Mouse (Mus musculus): ENCODE measurements around the gene Sv2a.
"Not testable (repeated sequence)": the region's sequence is repeated elsewhere in the genome, so short reads cannot be mapped to it uniquely, and the experiment has no call there.

Sv2a gene

DNA sequence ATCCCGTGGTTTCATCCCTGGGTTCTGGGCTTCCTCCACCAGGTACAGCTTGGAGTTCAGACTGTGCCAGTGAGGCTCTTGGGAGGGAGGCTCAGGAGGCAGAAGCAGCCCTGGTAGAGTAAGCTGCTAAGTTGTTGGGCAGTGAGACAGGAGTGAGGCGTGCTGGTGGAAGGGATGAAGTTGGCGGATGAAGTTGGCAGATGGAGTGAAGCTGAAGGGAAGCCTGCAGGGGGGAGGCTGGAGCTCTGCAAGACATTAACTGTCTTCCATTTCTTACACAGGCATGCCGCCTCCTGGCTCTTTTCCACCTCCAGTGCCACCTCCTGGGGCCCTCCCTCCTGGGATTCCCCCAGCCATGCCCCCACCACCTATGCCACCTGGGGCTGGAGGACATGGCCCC, 6.9 kb upstream of the Sv2a start:
- DNase-seq (ENCODE audit: low spot score in 2 of 2), result not testable (repeated sequence)

DNA sequence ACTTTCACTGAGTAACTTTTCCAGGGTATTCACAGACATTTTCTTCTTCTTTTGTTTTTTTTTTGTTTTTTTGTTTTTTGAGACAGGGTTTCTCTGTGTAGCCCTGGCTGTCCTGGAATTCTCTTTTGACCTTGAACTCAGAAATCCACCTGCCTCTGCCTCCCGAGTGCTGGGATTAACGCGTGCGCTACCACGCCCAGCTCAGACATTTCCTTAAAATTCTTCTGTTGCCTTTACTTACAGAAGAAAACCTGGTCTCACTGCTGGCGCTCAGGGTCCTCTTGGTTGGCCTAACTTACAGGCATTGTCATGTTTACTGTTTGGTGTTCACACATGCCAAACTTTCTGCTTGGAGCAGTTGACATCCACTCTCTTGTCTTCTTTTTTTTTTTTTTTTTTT, 5.7 kb upstream of the Sv2a start:
- no peak for DNase-seq (ENCODE audit: low spot score in 2 of 2)

DNA sequence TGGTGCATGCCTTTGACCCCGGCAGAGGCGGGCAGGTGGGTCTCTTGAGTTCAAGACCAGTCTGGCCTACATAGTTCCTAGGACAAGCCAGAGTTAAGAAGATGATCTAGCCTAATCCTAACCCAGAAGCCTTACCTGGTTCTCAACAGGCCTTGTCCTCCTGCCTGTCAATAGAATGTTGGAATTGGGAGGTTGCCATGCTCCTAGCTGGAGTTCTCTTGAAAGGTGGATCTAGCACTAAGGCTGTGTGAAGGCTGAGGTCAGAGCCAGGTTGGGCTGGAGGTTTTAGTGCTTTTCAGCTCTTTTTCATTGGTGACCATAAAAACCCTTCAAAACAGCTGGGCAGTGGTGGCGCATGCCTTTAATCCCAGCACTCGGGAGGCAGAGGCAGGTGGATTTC, 2.5 kb upstream of the Sv2a start:
- no peak for DNase-seq (ENCODE audit: low spot score in 2 of 2)

DNA sequence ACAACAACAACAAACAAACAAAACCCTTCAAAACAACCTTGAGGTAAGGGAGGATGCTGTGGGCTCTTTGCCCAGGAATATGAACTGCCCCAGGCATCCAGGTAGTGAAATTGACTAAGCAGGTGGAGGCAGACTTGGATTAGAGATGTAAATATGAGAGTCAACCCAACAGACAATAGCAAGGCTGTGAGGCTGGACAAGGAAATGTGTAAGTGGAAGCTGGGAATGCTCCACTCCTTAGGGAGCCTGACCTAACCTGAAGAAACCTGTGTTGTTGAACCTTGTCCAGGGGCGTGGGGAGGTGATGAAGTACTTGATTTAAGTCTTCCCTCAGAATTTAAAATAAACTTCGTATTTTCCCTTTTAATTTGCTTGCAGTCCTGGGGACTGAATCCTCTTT, 2.0 kb upstream of the Sv2a start:
- DNase-seq (ENCODE audit: low spot score in 2 of 2), result no peak

DNA sequence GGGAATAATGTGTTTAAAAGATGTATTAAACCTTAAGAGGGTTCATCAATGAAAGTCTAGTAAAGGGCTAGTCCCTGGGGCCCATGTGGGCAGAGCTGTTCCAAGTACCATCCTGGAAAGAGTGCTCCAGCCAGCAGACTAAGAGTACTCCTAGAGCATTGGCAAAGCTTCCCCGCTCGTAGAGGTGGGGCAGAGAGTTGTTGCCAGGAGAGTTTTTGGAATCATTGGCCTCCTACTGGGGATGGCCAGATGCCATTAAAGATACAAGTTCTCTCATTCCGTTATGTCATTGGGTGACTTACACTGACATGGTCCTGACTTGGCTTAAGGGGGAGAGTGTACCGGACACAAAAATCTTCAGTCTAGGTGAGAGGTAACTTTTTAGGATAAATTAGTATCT, 1.4 kb upstream of the Sv2a start:
- DNase-seq (ENCODE audit: low spot score in 2 of 2), result no peak

DNA sequence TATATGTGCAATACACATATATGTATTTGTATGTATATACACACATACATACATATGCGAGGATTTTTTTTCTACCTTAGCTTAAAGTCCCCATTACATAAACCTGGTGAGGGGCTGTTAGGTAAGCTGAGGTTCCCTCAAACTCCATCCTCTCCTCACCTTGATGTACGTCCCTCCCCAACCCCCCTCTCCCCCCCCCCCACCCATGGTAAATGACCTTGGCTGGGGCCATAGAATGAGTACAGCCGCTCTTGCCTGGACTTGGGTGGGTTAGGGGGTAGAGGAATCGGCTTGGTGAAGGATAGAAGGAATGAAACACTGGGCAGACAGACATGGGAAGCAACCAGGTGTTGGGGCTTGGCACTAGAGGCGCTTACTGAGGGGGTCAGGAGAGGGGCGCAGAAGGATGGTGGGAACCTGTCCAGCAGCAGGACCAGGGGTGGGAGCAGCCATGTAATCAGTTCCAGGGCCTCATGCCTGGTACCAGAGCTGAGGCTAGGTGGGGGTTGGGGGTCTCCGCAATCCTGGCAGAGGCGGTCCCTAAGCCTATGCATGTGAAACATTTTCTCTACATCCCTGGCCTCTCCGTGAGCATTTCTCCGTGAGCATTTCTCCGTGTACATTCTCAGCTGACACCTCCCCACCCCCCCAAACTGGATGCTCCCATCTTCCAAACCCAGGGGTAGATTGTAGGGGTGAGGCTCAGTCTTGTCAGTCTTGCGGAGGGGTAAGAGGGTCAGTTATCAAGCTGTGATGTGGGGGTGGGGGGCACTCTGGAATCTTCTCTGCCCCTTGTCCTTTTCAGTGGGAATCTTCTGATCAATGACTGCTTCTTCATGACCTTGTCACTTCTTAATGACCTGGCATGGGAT, 795 bp downstream of the Sv2a start:
- no peak for DNase-seq (ENCODE audit: low spot score in 2 of 2)

DNA sequence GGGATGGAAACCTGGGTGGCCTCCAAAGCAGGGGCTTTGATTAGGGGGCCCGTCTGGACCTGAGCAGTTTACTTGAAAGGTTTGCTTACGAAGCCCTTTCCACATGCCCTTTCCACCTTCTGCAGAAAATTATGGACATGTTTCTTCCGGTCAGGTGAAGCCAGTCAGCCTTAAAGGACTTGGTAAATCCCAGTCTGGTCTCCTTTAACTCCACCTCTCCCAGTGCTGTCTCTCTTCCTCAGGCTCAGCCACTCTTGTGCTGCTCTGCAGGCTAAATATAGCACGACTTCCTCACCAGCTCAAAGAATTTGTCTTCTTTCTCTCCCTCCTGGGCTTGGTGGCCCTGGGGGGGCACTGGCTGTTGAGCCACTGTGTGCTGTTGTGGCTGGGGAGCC, 1.4 kb downstream of the Sv2a start:
- DNase-seq (ENCODE audit: low spot score in 2 of 2), result no peak

DNA sequence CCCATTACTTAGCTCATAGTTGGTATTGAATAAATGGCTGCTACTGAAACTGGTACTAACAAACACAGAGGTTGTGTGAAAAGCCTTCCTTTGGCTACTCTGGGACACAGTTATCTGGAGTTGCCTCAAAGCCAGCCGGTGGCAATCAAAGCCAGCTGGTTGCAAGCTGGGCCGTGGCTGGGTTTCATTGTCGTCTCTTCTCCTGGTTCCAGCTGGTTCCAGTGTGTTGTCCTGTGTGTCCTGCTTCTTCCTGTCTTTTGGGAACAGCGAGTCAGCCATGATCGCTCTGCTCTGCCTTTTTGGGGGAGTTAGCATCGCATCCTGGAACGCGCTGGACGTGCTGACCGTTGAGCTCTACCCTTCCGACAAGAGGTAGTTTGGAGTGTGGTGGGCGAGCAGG, 12.0 kb downstream of the Sv2a start:
- DNase-seq (ENCODE audit: low spot score in 2 of 2), result no peak

DNA sequence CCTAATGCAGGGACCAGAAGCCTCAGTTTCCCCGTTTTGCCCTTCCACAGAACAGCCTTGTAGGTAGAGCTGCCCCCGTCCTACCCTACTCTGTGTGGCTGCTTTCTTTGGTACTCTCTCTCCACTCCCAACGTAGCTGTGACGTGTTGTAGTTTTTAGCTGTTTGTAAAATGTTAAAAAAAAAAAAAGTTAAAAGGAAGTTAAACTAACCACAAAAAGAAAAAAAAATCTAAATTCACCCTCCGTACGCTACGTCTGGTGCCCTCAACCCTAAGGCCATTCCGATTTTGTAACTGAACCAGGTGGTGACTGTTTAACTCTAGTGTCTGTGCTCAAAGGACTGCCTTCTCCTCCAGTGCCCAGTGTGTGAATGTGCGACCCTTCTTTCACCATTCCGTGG, 14.0 kb downstream of the Sv2a start:
- DNase-seq (ENCODE audit: low spot score in 2 of 2), result no peak

DNA sequence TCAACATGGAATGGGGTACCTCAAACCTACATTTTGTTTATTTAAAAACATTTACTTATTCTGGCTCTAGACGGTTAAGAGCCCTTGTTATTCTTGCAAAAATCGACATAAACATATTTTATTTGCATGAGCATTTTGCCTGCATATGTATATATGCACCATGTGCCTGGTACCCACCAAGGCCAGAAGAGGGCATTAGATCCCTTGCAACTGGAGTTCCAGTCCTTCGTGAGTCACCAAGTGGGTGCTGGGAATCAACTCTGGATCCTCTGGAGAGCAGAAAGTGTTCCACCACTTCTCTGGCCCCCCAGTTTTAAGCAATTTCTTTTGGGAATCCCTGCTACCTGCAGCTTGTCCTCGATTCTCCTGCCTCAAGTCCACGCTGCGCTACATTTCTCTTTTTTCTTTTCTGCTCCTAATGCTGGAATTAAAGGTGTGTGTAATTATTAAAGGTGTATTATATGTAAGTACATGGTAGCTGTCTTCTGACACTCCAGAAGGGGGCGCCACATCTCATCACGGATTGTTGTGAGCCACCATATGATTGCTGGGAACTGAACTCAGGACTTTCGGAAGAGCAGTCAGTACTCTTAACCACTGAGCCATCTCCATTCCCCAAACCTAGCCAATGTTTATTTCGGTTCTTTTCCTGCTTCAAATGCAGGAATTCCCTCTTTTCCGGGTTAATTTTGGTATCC, 14.8 kb downstream of the Sv2a start:
- no peak for DNase-seq (ENCODE audit: low spot score in 2 of 2)

DNA sequence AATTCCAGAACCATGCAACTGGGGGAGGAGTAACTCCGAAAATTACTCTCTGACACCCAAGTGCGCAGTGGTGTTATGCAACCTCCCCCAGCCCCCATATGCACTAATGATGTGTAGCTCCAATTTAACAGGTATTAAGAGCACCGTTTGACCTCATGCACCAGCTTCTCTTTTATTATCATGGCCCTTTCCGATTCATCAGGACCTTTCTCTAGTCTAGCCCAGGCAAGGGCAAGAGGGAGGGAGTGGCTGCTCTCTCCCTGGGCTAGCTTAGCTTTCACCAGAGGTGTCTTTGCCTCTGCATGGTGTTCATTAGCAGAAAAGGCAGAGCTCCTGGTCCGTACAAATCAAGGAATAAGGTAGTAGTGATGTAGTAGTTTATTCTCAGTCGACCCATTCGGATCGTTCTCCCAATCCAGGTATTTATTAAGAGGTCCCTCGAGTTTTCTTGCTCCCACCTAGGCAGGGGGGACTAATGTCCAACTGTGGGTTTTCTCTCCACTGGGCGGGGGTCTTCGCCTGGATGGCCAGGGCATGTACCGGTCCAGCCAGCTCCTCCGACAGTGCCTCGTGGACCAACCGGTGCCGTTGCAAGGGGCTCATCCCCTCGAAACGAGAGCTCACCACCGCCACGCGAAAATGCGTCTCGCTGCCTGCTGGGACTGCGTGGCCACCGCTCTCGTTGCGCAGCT, 15.6 kb downstream of the Sv2a start:
- DNase-seq (ENCODE audit: low spot score in 2 of 2), result no peak

DNA sequence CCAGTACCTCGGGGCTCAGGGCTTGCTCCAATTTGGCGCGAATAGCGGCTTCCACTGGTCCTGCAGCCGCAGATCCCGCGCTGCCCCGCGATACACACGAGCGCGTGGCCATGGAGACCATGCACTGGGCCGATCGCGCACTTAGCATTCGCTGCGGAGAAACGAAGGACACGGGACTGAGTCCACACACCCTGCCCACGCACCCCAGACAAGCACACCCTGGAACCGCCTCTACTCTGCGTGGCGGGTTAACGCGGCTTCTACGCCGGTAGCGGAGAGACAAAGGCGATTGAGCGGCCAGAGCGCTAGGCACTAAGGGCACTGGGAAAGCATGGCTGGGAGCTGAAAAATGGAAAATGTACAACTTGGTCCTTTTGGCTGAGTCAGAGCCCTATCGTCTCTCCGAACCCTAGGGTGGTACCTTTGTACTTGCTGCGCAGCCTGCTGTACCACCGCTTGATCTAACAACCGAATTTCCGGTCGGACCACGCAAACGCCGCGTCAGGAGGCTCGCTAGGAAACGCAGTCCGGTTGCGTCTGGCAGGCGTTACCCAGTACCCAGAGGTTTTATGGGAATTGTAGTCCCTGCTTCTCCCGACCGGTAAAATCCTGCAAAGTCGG, 16.3 kb downstream of the Sv2a start:
- peak; percentile 80 to 89 for DNase-seq (ENCODE audit: low spot score in 2 of 2)

DNA sequence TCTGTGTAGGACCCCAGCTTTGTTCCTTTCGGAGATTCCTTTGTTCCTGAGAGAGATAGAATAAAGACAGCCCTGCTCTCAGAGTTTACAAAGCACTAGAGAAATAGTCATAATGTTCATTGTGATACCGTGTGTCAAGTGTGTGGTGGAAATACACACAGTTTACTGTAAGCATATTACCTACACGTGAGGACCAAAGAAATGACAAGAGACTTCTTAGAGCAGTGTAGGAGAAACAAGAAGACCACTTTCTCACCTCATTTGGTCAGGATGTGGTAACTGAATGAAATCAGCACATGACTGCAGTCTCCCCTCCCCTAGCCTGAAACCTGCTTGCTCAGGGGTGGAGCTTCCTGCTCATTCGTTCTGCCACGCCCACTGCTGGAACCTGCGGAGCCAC, 17.2 kb downstream of the Sv2a start:
- DNase-seq (ENCODE audit: low spot score in 2 of 2), result no peak

DNA sequence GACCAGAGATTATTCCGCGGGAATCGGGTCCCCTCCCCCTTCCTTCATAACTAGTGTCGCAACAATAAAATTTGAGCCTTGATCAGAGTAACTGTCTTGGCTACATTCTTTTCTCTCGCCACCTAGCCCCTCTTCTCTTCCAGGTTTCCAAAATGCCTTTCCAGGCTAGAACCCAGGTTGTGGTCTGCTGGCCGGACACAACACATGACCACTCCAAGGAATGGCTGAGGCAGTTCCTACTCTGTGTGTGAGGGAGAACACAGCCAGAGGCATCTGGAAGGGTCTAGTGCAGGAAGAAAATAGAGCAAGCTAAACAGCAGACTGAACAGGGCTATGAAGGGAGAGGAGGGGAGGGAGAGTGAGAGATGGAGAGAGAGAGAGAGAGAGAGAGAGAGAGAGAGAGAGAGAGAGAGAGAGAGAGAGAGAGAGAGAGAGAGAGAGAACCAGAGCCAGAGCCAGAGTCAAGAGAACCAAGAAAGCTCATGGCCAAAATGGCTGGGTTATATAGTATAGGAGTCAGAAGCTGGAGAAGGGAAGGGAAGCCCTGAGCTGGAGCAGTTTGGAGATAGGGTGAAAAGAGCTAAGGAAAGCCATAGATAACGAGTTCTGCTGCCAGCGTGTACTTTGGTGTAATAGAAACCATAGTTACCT, 17.8 kb downstream of the Sv2a start:
- DNase-seq (ENCODE audit: low spot score in 2 of 2), result not testable (repeated sequence)

DNA sequence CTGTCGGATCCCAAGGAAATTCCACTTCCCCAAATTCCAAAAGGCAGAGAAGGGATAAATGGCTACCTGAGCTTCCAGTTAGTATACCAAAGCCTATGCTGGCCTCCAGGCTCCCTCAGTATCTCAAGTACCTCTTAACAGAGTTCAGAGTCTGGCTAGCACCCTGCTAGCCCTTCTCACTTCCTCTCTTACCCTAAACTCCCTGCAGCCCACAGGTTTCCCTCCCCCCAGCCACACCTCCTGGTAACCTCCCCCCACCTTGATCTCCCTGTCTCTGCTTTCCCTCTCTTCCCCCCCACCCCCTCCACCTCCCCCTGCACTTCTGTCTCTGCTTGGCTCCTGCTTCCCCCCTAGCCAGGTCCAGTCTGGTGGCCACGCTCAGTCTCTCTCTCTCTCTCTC, 18.8 kb downstream of the Sv2a start:
- no peak for DNase-seq (ENCODE audit: low spot score in 2 of 2)

DNA sequence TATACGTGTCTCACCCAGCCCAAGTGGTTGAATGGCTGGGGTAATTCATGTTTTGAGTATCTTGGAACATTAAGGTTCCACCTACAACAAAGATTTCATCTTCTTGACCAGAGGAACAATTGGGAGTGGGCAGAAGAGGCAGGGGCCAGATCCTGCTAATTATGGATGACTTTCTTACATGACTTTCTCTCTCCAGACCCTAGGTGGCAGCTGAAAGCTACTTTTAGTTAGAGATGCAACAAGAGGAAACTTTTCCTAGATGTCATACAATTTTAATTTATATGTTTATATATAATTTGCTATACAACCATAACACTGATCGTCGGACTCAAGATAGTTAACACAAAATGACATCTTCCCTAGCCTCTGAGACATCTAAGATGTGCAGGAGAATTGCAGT, 26.9 kb downstream of the Sv2a start:
- no peak for DNase-seq (ENCODE audit: low spot score in 2 of 2)

DNA sequence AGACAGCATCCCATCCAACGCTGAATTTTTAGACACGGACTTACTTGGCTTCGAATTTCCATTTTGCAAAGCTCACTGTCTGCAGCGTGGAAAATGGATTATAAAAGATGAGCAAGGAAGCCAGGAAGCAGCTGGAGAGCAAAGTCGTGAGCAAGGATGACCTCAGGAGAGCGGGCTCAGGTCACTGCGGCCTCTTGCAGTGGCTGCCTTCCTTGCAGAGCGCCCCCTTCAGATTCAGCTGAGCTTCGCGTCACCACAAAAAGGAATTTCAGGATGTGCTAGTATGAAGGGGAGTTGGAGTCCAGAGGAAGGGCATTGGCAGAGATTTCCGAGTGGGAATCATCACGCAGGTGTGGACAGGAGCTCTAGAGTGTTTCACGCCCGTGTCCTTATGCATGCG, 28.3 kb downstream of the Sv2a start:
- DNase-seq (ENCODE audit: low spot score in 2 of 2), result no peak

DNA sequence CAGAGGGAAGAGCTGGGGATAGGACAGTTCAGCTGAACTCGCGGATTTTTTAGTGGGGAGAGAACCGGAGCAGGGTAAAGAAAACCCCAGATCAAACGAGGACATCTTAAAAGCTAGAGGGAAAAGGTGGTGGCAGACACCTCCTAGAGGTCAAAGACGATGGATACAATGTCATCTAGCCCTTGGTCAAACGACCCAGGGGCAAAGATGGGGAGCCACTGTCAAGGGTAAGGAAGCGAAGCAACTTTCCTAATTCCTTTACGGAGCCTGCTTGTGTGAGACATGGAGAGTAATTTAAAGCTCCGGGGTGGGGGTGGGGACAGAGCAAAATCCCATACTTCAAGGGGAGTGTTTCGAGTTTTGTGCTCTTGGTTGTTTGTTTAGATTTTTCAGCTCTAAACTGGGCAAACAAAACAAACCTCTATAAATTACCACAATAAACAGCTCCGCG, 38.3 kb downstream of the Sv2a start:
- no peak for DNase-seq (ENCODE audit: low spot score in 2 of 2)

DNA sequence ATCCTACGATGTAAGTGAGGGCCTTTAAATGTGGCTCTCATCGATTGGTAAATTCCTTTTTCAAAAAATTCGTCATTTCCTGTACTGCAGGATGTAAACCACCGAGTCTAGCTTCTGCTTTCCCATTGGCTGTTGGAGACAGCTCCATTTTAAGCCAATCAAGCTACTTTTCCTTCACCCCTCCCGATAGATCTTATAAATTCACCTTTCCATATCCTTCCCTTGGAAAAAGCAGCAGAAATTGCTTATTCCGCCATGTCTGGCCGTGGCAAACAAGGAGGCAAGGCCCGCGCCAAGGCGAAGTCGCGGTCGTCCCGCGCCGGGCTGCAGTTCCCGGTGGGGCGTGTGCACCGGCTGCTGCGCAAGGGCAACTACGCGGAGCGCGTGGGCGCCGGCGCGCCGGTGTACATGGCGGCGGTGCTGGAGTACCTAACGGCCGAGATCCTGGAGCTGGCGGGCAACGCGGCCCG, 38.7 kb downstream of the Sv2a start, which contains the start of the genes Bola1 and Hist2h2ab:
Gene Bola1, minus strand, starts transcription at position 49 of the 470 bp plus-strand sequence.
Gene Hist2h2ab, plus strand, starts transcription at position 205 of the 470 bp plus-strand sequence.
- DNase-seq (ENCODE audit: low spot score in 2 of 2), result peak; percentile 66 to 67

DNA sequence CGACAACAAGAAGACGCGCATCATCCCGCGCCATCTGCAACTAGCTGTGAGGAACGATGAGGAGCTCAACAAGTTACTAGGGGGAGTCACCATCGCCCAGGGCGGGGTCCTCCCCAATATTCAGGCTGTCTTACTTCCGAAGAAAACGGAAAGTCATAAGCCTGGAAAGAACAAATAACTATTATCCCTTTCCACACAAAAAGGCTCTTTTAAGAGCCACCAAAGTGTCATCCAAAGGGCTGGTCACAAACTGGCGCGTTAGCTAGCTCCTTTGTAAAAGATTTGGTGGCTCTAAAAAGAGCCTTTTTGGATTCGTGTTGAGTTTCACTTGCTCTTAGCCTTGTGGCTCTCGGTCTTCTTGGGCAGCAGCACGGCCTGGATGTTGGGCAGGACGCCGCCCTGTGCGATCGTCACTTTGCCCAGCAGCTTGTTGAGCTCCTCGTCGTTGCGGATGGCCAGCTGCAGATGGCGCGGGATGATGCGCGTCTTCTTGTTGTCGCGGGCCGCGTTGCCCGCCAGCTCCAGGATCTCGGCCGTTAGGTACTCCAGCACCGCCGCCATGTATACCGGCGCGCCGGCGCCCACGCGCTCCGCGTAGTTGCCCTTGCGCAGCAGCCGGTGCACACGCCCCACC, 39.3 kb downstream of the Sv2a start:
- DNase-seq (ENCODE audit: low spot score in 2 of 2), result not testable (repeated sequence)
